Mouse (Mus musculus): ENCODE measurements around the gene Morn1.

DNA sequence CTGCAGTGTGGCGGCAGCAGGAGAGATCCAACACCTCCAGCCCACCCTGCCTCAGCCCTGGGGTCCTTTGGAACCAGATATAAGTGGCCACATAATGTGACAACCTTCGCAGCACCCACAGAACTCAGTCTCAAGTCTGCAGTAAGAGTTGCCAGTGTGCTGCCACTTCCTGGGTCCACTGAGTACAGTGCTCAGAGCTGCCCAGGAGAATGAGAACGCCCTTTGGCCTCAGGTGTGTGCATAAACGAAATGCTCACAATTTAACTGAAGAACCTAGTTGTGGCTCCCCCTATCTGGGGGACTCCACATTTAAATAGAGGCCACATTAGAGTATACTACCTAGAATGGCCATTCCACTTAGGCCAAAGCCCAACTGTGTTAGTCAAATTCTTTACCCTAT, 2.8 kb upstream of the Morn1 start:
- TF ChIP-seq TAL1 (IDR thresholded peaks at IDR 0.05; ENCODE audit: low read length) (no peak), GATA1 (IDR thresholded peaks at IDR 0.05; ENCODE audit: low read length) (no peak)

All from erythroblast, embryonic 14.5 days (primary cell).